Mouse (Mus musculus) heart, adult 8-10 months (tissue): Measurements from ENCODE around the gene Zeb2. TPM values are rescaled to one million over a fixed set of nuclear protein-coding genes. Genes with fewer than 3 reads are reported as not detected.

Source experiments
- microRNA-seq: library from miRNA; unstranded; fragments of <30 nt; microRNA quantifications from one replicate; pipeline ENCODE4 v1.2.0, GENCODE M21; 2022
- total RNA-seq, 4 experiments: library from RNA; stranded (reverse); gene quantifications; 2 replicates each; pipeline ENCODE4 v1.2.4; 2022

Zeb2 gene
- total RNA-seq, 4 experiments from 2014 or later = 41.1 to 54.9 (median 50.8) TPM

Small RNA genes within 50 kb of the gene (microRNA-seq; reads per million reads assigned to microRNA genes)
- 2.0 reads per million for gene Mir5129

Other genes with a start within 250 kb of the Zeb2 start
- 10 to 100 TPM; 16.5 to 21.4 (median 18.4) TPM for gene Gtdc1, start 189.7 kb downstream of the Zeb2 start, total RNA-seq